Mouse (Mus musculus) intestine, embryonic 16.5 days (tissue): ENCODE data around the gene Paf1. TPM values are rescaled to one million over a fixed set of nuclear protein-coding genes. Genes with fewer than 3 reads are reported as not detected.

ENCODE experiments used
- ATAC-seq: fragments of 200-750 bp; cut with Nextera tagmentation; 2 replicates; pipeline ENCODE4 v1.8.0; 2017; ENCODE audit warnings: moderate TSS enrichment, moderate library complexity
- H3K27ac ChIP-seq: fragments of 300-500 bp; sonication (generic); 2 replicates; pipeline ENCODE4 v1.5.1; 2014; ENCODE audit warnings: mild to moderate bottlenecking, low read length
- H3K27me3 ChIP-seq: fragments of 300-500 bp; sonication (generic); replicated peaks from 2 replicates; pipeline ENCODE4 v1.6.1; 2014; ENCODE audit warnings: low read length, control low read depth, mixed read lengths; ENCODE audit not compliant: control insufficient read depth, insufficient read depth
- H3K36me3 ChIP-seq: fragments of 300-500 bp; sonication (generic); 2 replicates; pipeline ENCODE4 v1.6.1; 2014; ENCODE audit warnings: low read length, control low read depth; ENCODE audit not compliant: control insufficient read depth, insufficient read depth
- H3K4me1 ChIP-seq: fragments of 300-500 bp; sonication (generic); 2 replicates; pipeline ENCODE4 v1.6.1; 2014; ENCODE audit warnings: low read length, control low read depth, mixed read lengths; ENCODE audit not compliant: control insufficient read depth, insufficient read depth
- H3K4me2 ChIP-seq: fragments of 300-500 bp; sonication (generic); 2 replicates; pipeline ENCODE4 v1.6.1; 2014; ENCODE audit warnings: low read depth, low read length, control low read depth
- H3K4me3 ChIP-seq: fragments of 300-500 bp; sonication (generic); 2 replicates; pipeline ENCODE4 v1.5.1; 2014; ENCODE audit warnings: mild to moderate bottlenecking, low read length
- H3K9ac ChIP-seq: fragments of 300-500 bp; sonication (generic); 2 replicates; pipeline ENCODE4 v1.6.1; 2014; ENCODE audit warnings: low read depth, low read length
- H3K9me3 ChIP-seq: fragments of 300-500 bp; sonication (generic); 2 replicates; pipeline ENCODE4 v1.6.1; 2016; ENCODE audit warnings: low read length, control low read depth; ENCODE audit not compliant: control insufficient read depth
- WGBS: fragments of 180-500 bp; shearing (Covaris S2); extraction: QIAGEN DNeasy Blood & Tissue Kit; methylation state at CpG from one replicate; pipeline ENCODE4 v1.1.7; 2014; 5-methylcytosine and 5-hydroxymethylcytosine counted together
- polyA plus RNA-seq: library from polyadenylated mRNA; unstranded; fragments of >200 nt; fragmentation: Nextera tagmentation; extraction: Ambion mirVana; gene quantifications from 2 replicates; pipeline ENCODE4 v1.2.1, GENCODE M21; 2015

The Paf1 gene
- polyA plus RNA-seq, 1 experiment from 2014 or later = 78.7 TPM

DNA sequence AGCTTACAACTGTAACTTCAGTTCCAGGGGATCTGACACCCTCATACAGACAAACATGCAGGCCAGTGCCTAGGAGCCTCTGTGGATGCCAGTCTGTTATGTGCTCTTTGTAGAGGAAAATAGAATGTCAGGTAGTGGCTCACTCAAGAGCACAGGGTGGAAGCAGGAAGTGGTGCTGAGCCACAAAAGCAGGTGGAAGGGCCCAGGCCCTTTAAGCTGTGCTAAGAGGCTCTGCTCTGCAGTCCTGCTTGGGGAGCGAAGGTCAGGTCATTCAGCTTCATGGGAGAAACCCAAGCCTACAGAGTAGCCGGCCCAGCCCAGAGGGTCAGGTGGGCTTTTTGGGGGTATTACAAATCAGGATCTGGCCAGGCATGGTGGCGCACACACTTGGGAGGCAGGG lies 37.5 kb upstream of the Paf1 start:
- no peak for ATAC-seq
- Histone ChIP-seq H3K4me2 (no peak overlapping the region), H3K4me3 (no peak overlapping the region), H3K9ac (no peak overlapping the region), H3K36me3 (peaks cover 29% of the 10 kb centered on the region), H3K4me1 (peaks cover 34% of the 10 kb centered on the region), H3K27me3 (no peaks in the 10 kb centered on the region), H3K27ac (no peak overlapping the region), H3K9me3 (no peaks in the 10 kb centered on the region)
- 86% methylated on average over 3 of the region's 3 CpGs for WGBS

DNA sequence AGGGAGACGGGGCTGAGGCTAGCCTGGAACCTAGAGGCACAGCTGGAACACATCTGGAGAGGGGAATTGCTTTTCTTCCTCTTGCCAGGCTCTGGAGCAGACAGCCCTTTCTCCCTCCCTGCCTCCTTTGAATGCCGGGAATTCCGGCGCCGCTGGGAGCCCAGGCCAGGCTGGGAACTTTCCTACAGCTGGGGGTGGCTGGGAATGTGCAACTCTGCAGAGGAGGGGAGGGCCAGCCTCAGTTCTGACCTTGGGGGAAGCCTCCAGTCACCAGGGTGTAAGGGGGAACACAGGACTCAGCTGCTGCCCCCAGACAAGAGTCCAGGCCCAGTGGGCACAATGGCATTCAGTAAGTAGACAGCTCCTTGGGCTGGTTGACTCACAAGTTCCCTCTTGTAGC lies 35.8 kb upstream of the Paf1 start:
- Histone ChIP-seq H3K9ac (no peak overlapping the region), H3K4me1 (peaks cover 26% of the 10 kb centered on the region), H3K27me3 (no peaks in the 10 kb centered on the region), H3K4me2 (no peak overlapping the region), H3K9me3 (no peaks in the 10 kb centered on the region), H3K36me3 (peaks cover 36% of the 10 kb centered on the region), H3K4me3 (no peak overlapping the region), H3K27ac (peak overlapping the region; percentile 60)
- peak; percentile 32 for ATAC-seq
- WGBS = 8% methylated on average over 5 of the region's 5 CpGs

DNA sequence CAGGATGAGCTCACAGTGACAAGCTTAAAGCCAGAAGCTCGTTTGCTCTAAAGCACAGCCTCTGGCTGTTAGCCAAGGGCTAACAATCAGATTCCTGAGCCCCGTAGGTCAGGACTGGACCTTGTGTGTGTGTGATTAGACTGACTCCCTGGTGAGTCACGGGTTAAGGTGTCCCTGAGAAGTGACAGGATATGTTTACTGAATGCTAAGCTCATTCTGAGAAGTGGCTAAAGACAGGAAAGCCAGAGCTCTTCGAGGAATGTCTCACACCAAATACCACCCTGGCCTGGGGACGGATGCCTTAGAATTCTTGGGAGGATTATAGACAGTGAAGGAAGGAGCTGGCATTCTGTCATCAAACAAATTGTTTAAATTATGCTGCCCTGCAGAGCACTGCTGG lies 34.8 kb upstream of the Paf1 start:
- 3% methylated on average over 5 of the region's 5 CpGs for WGBS
- Histone ChIP-seq H3K9me3 (no peaks in the 10 kb centered on the region), H3K27ac (peak overlapping the region; percentile 60), H3K27me3 (no peaks in the 10 kb centered on the region), H3K4me2 (peak overlapping the region; percentile 10; the same call in 1 of the 2 replicates), H3K36me3 (peaks cover 39% of the 10 kb centered on the region), H3K4me1 (peaks cover 24% of the 10 kb centered on the region), H3K4me3 (no peak overlapping the region), H3K9ac (0 out of 2 replicates have a peak overlapping the region, but pooled peaks have one; percentile 7)
- ATAC-seq = peak; percentile 29

DNA sequence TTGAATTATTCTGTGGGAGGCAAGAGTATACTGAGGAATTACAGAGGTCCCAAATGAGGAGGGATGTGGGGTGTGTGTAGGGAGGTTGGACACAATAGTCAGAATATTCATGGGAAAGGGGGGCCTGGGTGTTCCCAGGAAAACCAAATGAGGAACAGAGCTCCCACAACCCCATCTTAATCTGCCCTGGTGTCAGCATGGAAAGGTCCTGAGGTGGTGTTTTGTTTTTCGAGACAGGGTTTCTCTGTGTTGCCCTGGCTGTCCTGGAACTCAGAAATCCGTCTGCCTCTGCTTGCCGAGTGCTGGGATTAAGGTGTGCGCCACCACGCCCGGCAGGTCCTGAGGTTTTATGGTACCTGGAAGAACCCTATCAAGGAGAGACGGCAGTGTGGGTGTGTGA lies 34.3 kb upstream of the Paf1 start:
- WGBS = 46% methylated on average over 7 of the region's 7 CpGs
- Histone ChIP-seq H3K9ac (0 out of 2 replicates have a peak overlapping the region, but pooled peaks have one; percentile 7), H3K36me3 (peaks cover 34% of the 10 kb centered on the region)

DNA sequence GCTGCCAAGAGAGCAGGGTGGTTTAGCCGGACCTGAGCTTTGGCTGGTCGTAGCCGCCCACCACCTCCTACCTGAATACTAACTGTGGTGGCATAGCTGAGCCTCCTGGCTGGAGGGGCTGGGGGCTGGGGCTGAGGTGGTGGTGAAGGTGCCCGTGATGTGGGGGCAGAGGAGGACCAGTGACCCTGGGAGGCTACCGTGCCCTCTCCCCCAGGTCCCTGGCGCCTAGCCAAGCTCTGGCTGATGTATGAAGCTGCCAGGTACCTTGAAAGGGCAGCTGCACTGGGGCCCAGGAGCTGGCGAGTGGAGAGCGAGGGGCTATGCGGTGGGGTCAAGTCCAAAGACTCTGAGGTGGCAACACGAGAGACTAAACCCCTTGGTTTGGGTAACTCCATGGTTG lies 32.9 kb upstream of the Paf1 start:
- no peaks in the 10 kb centered on the region for H3K9me3 ChIP-seq
- no peak overlapping the region for H3K4me3 ChIP-seq
- H3K36me3 ChIP-seq = peaks cover 25% of the 10 kb centered on the region
- ATAC-seq = no peak
- peaks cover 24% of the 10 kb centered on the region for H3K4me1 ChIP-seq
- no peak overlapping the region for H3K27ac ChIP-seq
- H3K9ac ChIP-seq = no peak overlapping the region
- 88% methylated on average over 10 of the region's 10 CpGs for WGBS
- H3K27me3 ChIP-seq = no peaks in the 10 kb centered on the region
- no peak overlapping the region for H3K4me2 ChIP-seq

More for the DNA sequence above, 34.3 kb upstream of the Paf1 start:
- no peak overlapping the region for H3K4me2 ChIP-seq
- peak overlapping the region; percentile 60 for H3K27ac ChIP-seq
- H3K27me3 ChIP-seq = no peaks in the 10 kb centered on the region
- no peak for ATAC-seq
- no peaks in the 10 kb centered on the region for H3K9me3 ChIP-seq
- H3K4me3 ChIP-seq = no peak overlapping the region
- H3K4me1 ChIP-seq = peaks cover 24% of the 10 kb centered on the region

DNA sequence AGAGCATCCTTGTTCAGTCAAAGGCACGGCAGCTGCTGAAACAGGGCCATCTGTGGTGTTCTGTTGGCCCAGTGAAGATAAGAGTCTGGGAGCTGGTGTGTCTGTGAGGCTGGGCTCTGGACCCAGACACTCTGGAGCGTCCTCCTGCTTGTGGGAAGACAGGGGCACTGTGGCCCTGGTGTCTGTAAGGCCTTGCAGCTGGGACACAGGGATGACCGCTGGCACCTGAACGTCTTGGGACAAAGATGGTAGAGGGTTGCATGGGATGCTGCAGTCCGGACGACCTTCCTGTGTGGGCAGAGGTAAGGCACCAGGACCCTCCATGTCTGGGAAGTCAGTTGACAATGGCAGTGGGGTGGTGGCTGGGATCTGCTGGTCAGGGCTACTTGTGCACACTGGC lies 32.5 kb upstream of the Paf1 start:
- peaks cover 24% of the 10 kb centered on the region for H3K4me1 ChIP-seq
- ATAC-seq = no peak
- H3K27ac ChIP-seq = no peak overlapping the region
- whole genome bisulfite sequencing = 96% methylated on average over 6 of the region's 6 CpGs
- H3K9me3 ChIP-seq = no peaks in the 10 kb centered on the region
- H3K4me3 ChIP-seq = no peak overlapping the region
- H3K36me3 ChIP-seq = peaks cover 26% of the 10 kb centered on the region
- no peak overlapping the region for H3K9ac ChIP-seq
- H3K27me3 ChIP-seq = no peaks in the 10 kb centered on the region
- H3K4me2 ChIP-seq = no peak overlapping the region

DNA sequence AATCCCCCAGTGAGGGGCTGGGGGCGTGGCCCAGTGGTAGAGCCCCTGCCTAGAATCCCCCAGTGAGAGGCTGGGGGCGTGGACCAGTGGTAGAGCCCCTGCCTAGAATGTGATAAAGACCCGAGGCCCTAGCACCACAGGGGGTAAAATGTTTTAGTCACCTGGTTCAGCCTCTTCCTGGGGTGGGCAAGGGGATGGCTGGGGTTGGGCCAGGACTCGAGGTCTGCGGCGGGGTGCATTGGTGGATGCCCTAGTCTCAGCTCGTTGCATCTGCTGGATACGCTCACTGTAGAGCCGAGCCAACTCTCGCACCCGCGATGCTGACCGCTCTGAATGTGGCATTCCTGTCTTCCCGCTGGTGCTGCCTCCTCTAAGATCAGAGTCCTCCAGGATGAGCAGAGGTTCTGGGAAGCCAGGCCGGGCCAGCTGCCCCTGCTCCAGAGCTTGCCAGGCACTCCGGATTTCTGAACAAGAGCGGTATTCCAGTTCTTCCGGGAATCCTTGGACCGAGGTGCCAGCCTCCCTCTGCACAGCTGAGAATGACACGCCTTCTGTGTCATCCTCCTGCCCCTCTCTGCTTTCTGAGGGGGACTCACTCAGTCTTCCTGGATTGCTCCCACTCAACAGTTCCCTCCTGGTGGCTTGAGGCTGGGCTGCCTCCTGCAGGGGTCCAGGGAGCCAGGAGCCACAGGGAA lies 31.0 kb upstream of the Paf1 start:
- no peak overlapping the region for H3K9ac ChIP-seq
- H3K4me1 ChIP-seq = peaks cover 22% of the 10 kb centered on the region
- H3K27me3 ChIP-seq = no peaks in the 10 kb centered on the region
- H3K36me3 ChIP-seq = peaks cover 26% of the 10 kb centered on the region
- H3K27ac ChIP-seq = no peak overlapping the region
- H3K4me2 ChIP-seq = no peak overlapping the region
- no peak for ATAC-seq
- no peak overlapping the region for H3K4me3 ChIP-seq
- 96% methylated on average over 20 of the region's 20 CpGs for WGBS
- H3K9me3 ChIP-seq = no peaks in the 10 kb centered on the region

DNA sequence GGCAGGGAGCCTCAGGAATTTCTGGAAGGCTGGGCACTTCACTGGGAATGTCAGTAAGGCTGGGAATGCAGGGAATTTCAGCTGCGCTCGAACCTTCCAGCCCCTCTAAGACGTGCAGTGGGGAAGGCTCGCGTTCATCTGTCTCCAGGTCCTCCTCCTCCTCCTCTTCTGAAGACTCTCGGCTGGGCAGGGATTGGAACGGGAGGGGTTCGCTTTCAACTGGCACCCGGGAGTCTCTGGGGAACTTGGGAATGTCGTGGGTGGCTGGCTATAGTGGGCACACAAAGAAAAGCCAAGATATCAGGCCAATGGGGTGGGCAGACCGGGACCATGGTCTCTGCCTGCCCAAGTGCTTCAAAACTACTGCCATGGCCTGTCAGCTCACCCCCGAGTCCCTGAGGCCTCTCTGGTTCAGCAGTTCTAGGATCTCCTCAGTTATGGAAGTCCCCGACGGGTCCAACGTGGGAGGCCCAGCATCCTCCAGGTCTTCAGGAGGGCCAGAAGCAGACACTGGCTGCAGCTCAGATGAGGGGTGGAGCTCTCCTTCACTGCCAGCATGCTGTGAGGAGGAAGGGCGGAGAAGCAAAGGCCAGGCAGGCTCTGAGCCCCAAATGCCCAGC lies 30.2 kb upstream of the Paf1 start:
- no peak overlapping the region for H3K9ac ChIP-seq
- H3K36me3 ChIP-seq = peaks cover 28% of the 10 kb centered on the region
- no peak overlapping the region for H3K4me2 ChIP-seq
- H3K27ac ChIP-seq = no peak overlapping the region
- no peak for ATAC-seq
- WGBS = 81% methylated on average over 16 of the region's 16 CpGs
- H3K4me3 ChIP-seq = no peak overlapping the region
- peaks cover 14% of the 10 kb centered on the region for H3K4me1 ChIP-seq
- no peaks in the 10 kb centered on the region for H3K9me3 ChIP-seq
- no peaks in the 10 kb centered on the region for H3K27me3 ChIP-seq

DNA sequence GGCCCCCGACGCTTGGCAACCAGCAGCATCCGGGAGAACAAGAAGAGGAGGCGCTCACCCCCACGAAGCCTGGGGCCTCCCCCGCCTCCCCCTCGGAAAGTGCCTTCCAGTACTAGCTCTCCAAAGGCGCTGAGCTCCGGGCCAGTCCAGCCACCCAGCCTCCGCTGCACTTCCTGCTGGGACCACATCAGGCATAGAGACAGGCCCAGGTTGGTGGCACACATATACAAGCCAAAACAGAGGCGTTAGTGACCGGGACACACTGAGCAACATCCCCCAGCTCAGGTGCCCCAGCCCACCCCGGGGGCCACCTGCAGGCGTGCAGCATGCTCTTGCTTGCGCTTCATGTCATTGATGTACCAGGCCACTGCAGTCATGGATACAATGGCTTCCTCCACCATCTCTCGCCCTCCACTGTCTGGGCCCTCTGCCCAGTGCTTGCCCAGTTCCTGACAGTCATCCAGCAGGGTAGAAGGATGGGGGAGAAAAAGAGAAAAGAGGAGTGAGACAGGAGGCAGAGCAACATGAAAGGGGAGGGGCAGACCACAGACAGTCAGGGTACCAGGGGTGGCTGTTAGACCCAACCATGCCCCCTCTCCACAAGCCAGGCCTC lies 25.0 kb upstream of the Paf1 start:
- H3K9ac ChIP-seq = no peak overlapping the region
- no peak overlapping the region for H3K4me2 ChIP-seq
- 94% methylated on average over 16 of the region's 16 CpGs for WGBS
- H3K27ac ChIP-seq = no peak overlapping the region
- peaks cover 16% of the 10 kb centered on the region for H3K36me3 ChIP-seq
- ATAC-seq = no peak
- no peak overlapping the region for H3K4me3 ChIP-seq
- no peaks in the 10 kb centered on the region for H3K27me3 ChIP-seq
- H3K9me3 ChIP-seq = no peaks in the 10 kb centered on the region
- H3K4me1 ChIP-seq = peaks cover 17% of the 10 kb centered on the region
